Mouse (Mus musculus): ENCODE data around the gene Scaf4. TPM values are rescaled to one million over a fixed set of nuclear protein-coding genes. Genes with fewer than 3 reads are reported as not detected.

The Scaf4 gene
- polyA plus RNA-seq, 1 experiment from 2014 or later, result 7.9 TPM

GRCm38 (mm10) chr16:90298426-90299300 lies 14.4 kb upstream of the Scaf4 start:
- no peaks in the 10 kb centered on the region for H3K36me3 ChIP-seq (ENCODE audit: control insufficient read depth, insufficient read depth)
- no peak overlapping the region for H3K4me3 ChIP-seq (ENCODE audit: low read depth, low read length)
- ATAC-seq (ENCODE audit: low read depth), result no peak
- peaks cover 17% of the 10 kb centered on the region for H3K27me3 ChIP-seq (ENCODE audit: control insufficient read depth, insufficient read depth, low read depth, low read length)
- no peak overlapping the region for H3K27ac ChIP-seq (ENCODE audit: low read length)
- H3K4me2 ChIP-seq (ENCODE audit: low read depth, low read length), result no peak overlapping the region
- H3K9me3 ChIP-seq (replicated peaks; ENCODE audit: control insufficient read depth, low read length), result no peaks in the 10 kb centered on the region
- 20% methylated on average over 21 of the region's 21 CpGs for WGBS (ENCODE audit: insufficient replicate concordance)
- H3K9ac ChIP-seq (ENCODE audit: low read depth, low read length), result no peak overlapping the region
- no peaks in the 10 kb centered on the region for H3K4me1 ChIP-seq (ENCODE audit: control insufficient read depth, low read depth, low read length)

GRCm38 (mm10) chr16:90297479-90298425 lies 13.4 kb upstream of the Scaf4 start:
- no peak overlapping the region for H3K4me2 ChIP-seq (ENCODE audit: low read depth, low read length)
- H3K27me3 ChIP-seq (ENCODE audit: control insufficient read depth, insufficient read depth, low read depth, low read length), result peaks cover 17% of the 10 kb centered on the region

DNA sequence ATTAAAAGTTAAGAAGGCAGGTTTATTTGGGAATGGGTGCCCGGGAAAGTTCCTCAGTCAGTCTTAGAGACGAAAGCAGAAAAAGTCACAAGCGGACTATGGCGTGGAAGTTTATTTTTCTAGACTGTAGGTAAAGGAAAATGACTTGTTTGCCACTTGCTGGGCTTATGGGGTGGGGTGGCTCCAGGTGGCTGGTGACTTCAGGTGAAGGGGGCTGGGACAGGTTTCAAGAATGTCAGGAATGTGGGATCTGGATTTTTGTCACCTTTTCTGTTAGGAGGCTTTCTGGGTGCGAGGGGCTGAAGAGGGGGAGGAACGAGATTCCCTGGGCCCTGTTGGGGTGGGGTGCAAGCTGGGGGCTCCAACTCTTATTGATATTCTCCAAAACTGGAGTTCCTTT lies 7.4 kb upstream of the Scaf4 start:
- Histone ChIP-seq H3K4me3 (ENCODE audit: low read depth, low read length) (no peak overlapping the region), H3K4me2 (ENCODE audit: low read depth, low read length) (no peak overlapping the region), H3K4me1 (ENCODE audit: control insufficient read depth, low read depth, low read length) (no peaks in the 10 kb centered on the region), H3K27me3 (ENCODE audit: control insufficient read depth, insufficient read depth, low read depth, low read length) (no peaks in the 10 kb centered on the region), H3K27ac (ENCODE audit: low read length) (no peak overlapping the region), H3K9ac (ENCODE audit: low read depth, low read length) (no peak overlapping the region), H3K9me3 (replicated peaks; ENCODE audit: control insufficient read depth, low read length) (no peaks in the 10 kb centered on the region), H3K36me3 (ENCODE audit: control insufficient read depth, insufficient read depth) (no peaks in the 10 kb centered on the region)
- ATAC-seq (ENCODE audit: low read depth), result no peak
- WGBS (ENCODE audit: insufficient replicate concordance), result 59% methylated on average over 6 of the region's 6 CpGs

More at GRCm38 (mm10) chr16:90297479-90298425, 13.4 kb upstream of the Scaf4 start:
- Histone ChIP-seq H3K27ac (ENCODE audit: low read length) (no peak overlapping the region), H3K4me1 (ENCODE audit: control insufficient read depth, low read depth, low read length) (no peaks in the 10 kb centered on the region), H3K9ac (ENCODE audit: low read depth, low read length) (no peak overlapping the region), H3K36me3 (ENCODE audit: control insufficient read depth, insufficient read depth) (no peaks in the 10 kb centered on the region), H3K4me3 (ENCODE audit: low read depth, low read length) (no peak overlapping the region), H3K9me3 (replicated peaks; ENCODE audit: control insufficient read depth, low read length) (no peaks in the 10 kb centered on the region)
- WGBS (ENCODE audit: insufficient replicate concordance), result 29% methylated on average over 20 of the region's 22 CpGs
- ATAC-seq (ENCODE audit: low read depth), result no peak

DNA sequence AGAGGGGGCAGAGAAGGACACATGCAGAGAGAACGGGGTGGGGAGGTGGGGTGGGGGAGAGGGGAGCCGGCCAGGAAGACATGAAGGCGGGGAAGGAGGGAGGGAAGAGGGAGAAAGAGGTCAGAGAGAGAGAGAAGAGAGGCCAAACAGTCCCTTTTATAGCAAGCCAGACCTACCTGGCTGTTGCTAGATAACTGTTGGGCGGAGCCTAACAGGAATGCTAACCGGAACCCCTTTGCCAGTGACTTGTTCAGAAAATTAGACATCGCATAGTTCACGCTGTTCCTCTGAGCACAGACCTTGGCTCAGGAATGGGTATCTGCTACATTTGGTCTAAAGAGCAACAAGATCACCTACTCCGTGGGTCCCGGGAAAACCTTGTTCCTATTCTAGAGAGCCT lies 6.7 kb upstream of the Scaf4 start:
- Histone ChIP-seq H3K4me1 (ENCODE audit: control insufficient read depth, low read depth, low read length) (no peaks in the 10 kb centered on the region), H3K27me3 (ENCODE audit: control insufficient read depth, insufficient read depth, low read depth, low read length) (no peaks in the 10 kb centered on the region), H3K36me3 (ENCODE audit: control insufficient read depth, insufficient read depth) (no peaks in the 10 kb centered on the region), H3K27ac (ENCODE audit: low read length) (no peak overlapping the region), H3K9ac (ENCODE audit: low read depth, low read length) (no peak overlapping the region), H3K4me3 (ENCODE audit: low read depth, low read length) (no peak overlapping the region), H3K4me2 (ENCODE audit: low read depth, low read length) (no peak overlapping the region), H3K9me3 (replicated peaks; ENCODE audit: control insufficient read depth, low read length) (no peaks in the 10 kb centered on the region)
- no peak for ATAC-seq (ENCODE audit: low read depth)
- WGBS (ENCODE audit: insufficient replicate concordance), result 48% methylated on average over 9 of the region's 9 CpGs

DNA sequence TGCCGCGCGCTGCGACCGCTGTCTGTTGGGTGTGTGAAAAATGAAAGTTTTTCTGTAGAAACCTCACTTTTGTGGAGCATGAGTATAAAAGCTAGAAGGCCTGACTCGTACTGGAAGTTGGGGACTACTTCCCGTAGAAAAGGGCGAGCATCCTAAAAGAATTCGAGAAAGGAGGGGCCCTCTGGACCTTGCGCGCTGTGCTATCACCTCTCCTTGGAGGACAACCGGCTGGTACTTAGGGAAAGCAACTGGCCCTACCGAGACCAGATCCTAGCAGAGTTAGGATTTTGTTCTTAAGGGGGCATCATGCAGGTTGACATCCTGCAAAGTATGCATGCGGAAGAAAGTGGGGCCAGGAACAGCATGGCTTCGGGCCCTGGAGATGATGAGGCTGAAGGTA lies 613 bp upstream of the Scaf4 start:
- no peaks in the 10 kb centered on the region for H3K27me3 ChIP-seq (ENCODE audit: control insufficient read depth, insufficient read depth, low read depth, low read length)
- H3K36me3 ChIP-seq (ENCODE audit: control insufficient read depth, insufficient read depth), result no peaks in the 10 kb centered on the region
- H3K9me3 ChIP-seq (replicated peaks; ENCODE audit: control insufficient read depth, low read length), result no peaks in the 10 kb centered on the region
- peak overlapping the region; percentile 98 for H3K9ac ChIP-seq (ENCODE audit: low read depth, low read length)
- no peak for ATAC-seq (ENCODE audit: low read depth)
- H3K27ac ChIP-seq (ENCODE audit: low read length), result peak overlapping the region; percentile 76
- H3K4me1 ChIP-seq (ENCODE audit: control insufficient read depth, low read depth, low read length), result peaks cover 37% of the 10 kb centered on the region
- WGBS (ENCODE audit: insufficient replicate concordance), result 5% methylated on average over 15 of the region's 15 CpGs
- peak overlapping the region; percentile 98 for H3K4me2 ChIP-seq (ENCODE audit: low read depth, low read length)
- H3K4me3 ChIP-seq (ENCODE audit: low read depth, low read length), result peak overlapping the region; percentile 100

DNA sequence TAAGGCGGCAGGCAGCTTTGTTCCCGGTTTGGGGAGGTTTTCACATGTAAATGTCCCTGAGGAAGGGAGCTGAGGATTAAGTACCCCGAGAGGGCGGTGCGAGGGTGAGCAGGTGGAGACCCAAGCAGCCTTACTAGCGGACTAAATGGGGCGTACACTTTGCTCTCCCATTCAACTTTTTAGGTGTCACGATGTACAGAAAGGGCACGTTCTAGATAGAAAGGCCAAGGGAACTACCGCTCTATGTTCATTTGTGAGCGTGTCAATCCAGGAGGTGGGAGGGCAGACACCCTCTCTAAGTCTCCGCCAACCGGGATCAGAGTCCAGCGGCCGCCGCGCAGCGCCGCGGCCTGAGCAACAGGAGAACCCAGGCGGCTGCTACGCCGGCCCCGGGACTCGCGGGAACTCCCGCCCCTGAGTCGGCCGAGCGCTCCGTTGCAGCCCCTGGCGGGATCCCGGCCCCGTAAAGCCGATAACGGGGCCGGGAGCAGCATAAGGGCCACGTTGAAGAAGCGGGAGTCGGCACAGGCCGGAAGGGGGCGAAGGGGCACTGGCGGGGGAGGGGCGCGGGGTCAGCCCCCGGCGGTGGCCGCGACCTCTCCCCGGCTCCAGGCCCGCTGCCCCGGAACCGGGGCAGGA lies 918 bp downstream of the Scaf4 start:
- WGBS (ENCODE audit: insufficient replicate concordance), result under 1% methylated on average over 52 of the region's 53 CpGs
- Histone ChIP-seq H3K4me1 (ENCODE audit: control insufficient read depth, low read depth, low read length) (peaks cover 48% of the 10 kb centered on the region), H3K4me3 (ENCODE audit: low read depth, low read length) (peak overlapping the region; percentile 100), H3K4me2 (ENCODE audit: low read depth, low read length) (peak overlapping the region; percentile 98), H3K9ac (ENCODE audit: low read depth, low read length) (peak overlapping the region; percentile 98), H3K9me3 (replicated peaks; ENCODE audit: control insufficient read depth, low read length) (no peaks in the 10 kb centered on the region), H3K27me3 (ENCODE audit: control insufficient read depth, insufficient read depth, low read depth, low read length) (no peaks in the 10 kb centered on the region), H3K36me3 (ENCODE audit: control insufficient read depth, insufficient read depth) (no peaks in the 10 kb centered on the region), H3K27ac (ENCODE audit: low read length) (peak overlapping the region; percentile 97)
- ATAC-seq (ENCODE audit: low read depth), result peak; percentile 27

DNA sequence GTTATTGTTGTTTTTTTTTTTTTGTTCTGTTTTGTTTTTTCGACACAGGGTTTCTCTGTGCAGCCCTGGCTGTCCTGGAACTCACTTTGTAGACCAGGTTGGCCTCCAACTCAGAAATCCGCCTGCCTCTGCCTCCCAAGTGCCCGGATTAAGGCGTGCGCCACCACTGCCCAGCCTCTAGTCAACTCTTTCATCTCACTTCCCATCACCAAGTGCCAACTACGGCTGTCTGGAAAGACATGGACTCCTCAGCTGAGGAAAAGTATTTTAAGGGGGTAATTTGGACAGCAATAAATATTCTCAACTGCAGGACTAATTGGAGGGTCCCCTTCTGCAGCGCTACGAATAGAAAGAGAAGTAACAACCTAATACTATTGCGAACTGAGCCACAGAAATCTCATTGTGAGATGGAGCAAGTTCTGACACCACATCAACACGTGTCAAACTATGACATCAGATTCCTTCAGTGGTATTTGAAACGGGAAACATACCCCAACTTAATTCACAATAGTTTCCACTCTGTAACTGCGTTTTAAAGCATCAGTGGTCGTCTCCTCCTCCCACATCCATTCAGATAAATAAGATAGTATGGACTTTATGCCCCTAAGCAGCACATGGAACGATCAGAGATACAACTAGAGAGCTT lies 1.6 kb downstream of the Scaf4 start:
- Histone ChIP-seq H3K9me3 (replicated peaks; ENCODE audit: control insufficient read depth, low read length) (no peaks in the 10 kb centered on the region), H3K4me2 (ENCODE audit: low read depth, low read length) (peak overlapping the region; percentile 98), H3K27me3 (ENCODE audit: control insufficient read depth, insufficient read depth, low read depth, low read length) (no peaks in the 10 kb centered on the region), H3K36me3 (ENCODE audit: control insufficient read depth, insufficient read depth) (no peaks in the 10 kb centered on the region), H3K4me3 (ENCODE audit: low read depth, low read length) (peak overlapping the region; percentile 100), H3K4me1 (ENCODE audit: control insufficient read depth, low read depth, low read length) (peaks cover 48% of the 10 kb centered on the region), H3K27ac (ENCODE audit: low read length) (peak overlapping the region; percentile 97), H3K9ac (ENCODE audit: low read depth, low read length) (peak overlapping the region; percentile 98)
- ATAC-seq (ENCODE audit: low read depth), result no peak
- WGBS (ENCODE audit: insufficient replicate concordance), result 16% methylated on average over 14 of the region's 14 CpGs

GRCm38 (mm10) chr16:90281406-90281805 lies 2.9 kb downstream of the Scaf4 start:
- whole genome bisulfite sequencing (ENCODE audit: insufficient replicate concordance), result 74% methylated on average over 9 of the region's 9 CpGs
- no peaks in the 10 kb centered on the region for H3K27me3 ChIP-seq (ENCODE audit: control insufficient read depth, insufficient read depth, low read depth, low read length)
- H3K4me1 ChIP-seq (ENCODE audit: control insufficient read depth, low read depth, low read length), result peaks cover 48% of the 10 kb centered on the region
- peak overlapping the region; percentile 98; the same call in 1 of the 2 replicates for H3K4me2 ChIP-seq (ENCODE audit: low read depth, low read length)
- H3K4me3 ChIP-seq (ENCODE audit: low read depth, low read length), result no peak overlapping the region
- H3K27ac ChIP-seq (ENCODE audit: low read length), result no peak overlapping the region
- no peak overlapping the region for H3K9ac ChIP-seq (ENCODE audit: low read depth, low read length)
- H3K9me3 ChIP-seq (replicated peaks; ENCODE audit: control insufficient read depth, low read length), result no peaks in the 10 kb centered on the region
- H3K36me3 ChIP-seq (ENCODE audit: control insufficient read depth, insufficient read depth), result no peaks in the 10 kb centered on the region
- no peak for ATAC-seq (ENCODE audit: low read depth)

Data from liver, embryonic 16.5 days (tissue).